Mouse (Mus musculus): Measurements from ENCODE around the gene Trim28.

The Trim28 gene

GRCm38 (mm10) chr7:13033451-13034147, 34.7 kb downstream of the Trim28 start:
- no peak for DNase-seq (ENCODE audit: low spot score)

- peak; percentile 99 for DNase-seq (ENCODE audit: low spot score)
Observed at GRCm38 (mm10) chr7:13034148-13034977, 35.4 kb downstream of the Trim28 start, which contains the start of gene Chmp2a. Gene Chmp2a, minus strand, starts transcription at chr7:13034807.

GRCm38 (mm10) chr7:13035211-13035855, 36.4 kb downstream of the Trim28 start:
- DNase-seq (ENCODE audit: low spot score): no peak

- no peak for DNase-seq (ENCODE audit: low spot score)
Observed at GRCm38 (mm10) chr7:13036806-13037205, 37.9 kb downstream of the Trim28 start.

GRCm38 (mm10) chr7:13037366-13037765, 38.5 kb downstream of the Trim28 start:
- peak; percentile 55 for DNase-seq (ENCODE audit: low spot score)

GRCm38 (mm10) chr7:13037901-13038555, 39.1 kb downstream of the Trim28 start, which contains the start of gene Ube2m:
Gene Ube2m, minus strand, starts transcription at chr7:13038275.
- peak; percentile 98 for DNase-seq (ENCODE audit: low spot score)

- peak; percentile 48 for DNase-seq (ENCODE audit: low spot score)
Observed at GRCm38 (mm10) chr7:13038621-13039169, 39.8 kb downstream of the Trim28 start.

- no peak for DNase-seq (ENCODE audit: low spot score)
Observed at GRCm38 (mm10) chr7:13039181-13039580, 40.3 kb downstream of the Trim28 start.

GRCm38 (mm10) chr7:13041256-13041655, 42.3 kb downstream of the Trim28 start:
- no peak for DNase-seq (ENCODE audit: low spot score)

- DNase-seq (ENCODE audit: low spot score): no peak
Observed at GRCm38 (mm10) chr7:13042511-13042910, 43.6 kb downstream of the Trim28 start.

- no peak for DNase-seq (ENCODE audit: low spot score)
Observed at GRCm38 (mm10) chr7:13043120-13043444, 44.2 kb downstream of the Trim28 start.

- DNase-seq (ENCODE audit: low spot score): peak; percentile 71
Observed at GRCm38 (mm10) chr7:13043445-13044253, 44.7 kb downstream of the Trim28 start.

GRCm38 (mm10) chr7:13044254-13044625, 45.3 kb downstream of the Trim28 start:
- DNase-seq (ENCODE audit: low spot score): no peak

GRCm38 (mm10) chr7:13046084-13046483, 47.2 kb downstream of the Trim28 start:
- DNase-seq (ENCODE audit: low spot score): peak; percentile 80

GRCm38 (mm10) chr7:13053001-13053400, 54.1 kb downstream of the Trim28 start:
- DNase-seq (ENCODE audit: low spot score): no peak

- no peak for DNase-seq (ENCODE audit: low spot score)
Observed at GRCm38 (mm10) chr7:13053501-13053900, 54.6 kb downstream of the Trim28 start.

- DNase-seq (ENCODE audit: low spot score): no peak
Observed at GRCm38 (mm10) chr7:13053961-13054286, 55.0 kb downstream of the Trim28 start.

- DNase-seq (ENCODE audit: low spot score): peak; percentile 98
Observed at GRCm38 (mm10) chr7:13054287-13055010, 55.5 kb downstream of the Trim28 start, which contains the start of gene Mzf1. Gene Mzf1, minus strand, starts transcription at chr7:13054764.

GRCm38 (mm10) chr7:13056913-13057700, 58.2 kb downstream of the Trim28 start:
- no peak for DNase-seq (ENCODE audit: low spot score)

- no peak for DNase-seq (ENCODE audit: low spot score)
Observed at GRCm38 (mm10) chr7:13059536-13059935, 60.6 kb downstream of the Trim28 start.

All from embryo, embryonic 10 days (tissue).